Mouse (Mus musculus): ENCODE measurements at regions not wholly inside any gene's neighbourhood (a gene's known extent, or its start where the extent isn't known, plus 50 kb on each side); places are given as distances from the start of the nearest gene placed in this dataset.

DNA sequence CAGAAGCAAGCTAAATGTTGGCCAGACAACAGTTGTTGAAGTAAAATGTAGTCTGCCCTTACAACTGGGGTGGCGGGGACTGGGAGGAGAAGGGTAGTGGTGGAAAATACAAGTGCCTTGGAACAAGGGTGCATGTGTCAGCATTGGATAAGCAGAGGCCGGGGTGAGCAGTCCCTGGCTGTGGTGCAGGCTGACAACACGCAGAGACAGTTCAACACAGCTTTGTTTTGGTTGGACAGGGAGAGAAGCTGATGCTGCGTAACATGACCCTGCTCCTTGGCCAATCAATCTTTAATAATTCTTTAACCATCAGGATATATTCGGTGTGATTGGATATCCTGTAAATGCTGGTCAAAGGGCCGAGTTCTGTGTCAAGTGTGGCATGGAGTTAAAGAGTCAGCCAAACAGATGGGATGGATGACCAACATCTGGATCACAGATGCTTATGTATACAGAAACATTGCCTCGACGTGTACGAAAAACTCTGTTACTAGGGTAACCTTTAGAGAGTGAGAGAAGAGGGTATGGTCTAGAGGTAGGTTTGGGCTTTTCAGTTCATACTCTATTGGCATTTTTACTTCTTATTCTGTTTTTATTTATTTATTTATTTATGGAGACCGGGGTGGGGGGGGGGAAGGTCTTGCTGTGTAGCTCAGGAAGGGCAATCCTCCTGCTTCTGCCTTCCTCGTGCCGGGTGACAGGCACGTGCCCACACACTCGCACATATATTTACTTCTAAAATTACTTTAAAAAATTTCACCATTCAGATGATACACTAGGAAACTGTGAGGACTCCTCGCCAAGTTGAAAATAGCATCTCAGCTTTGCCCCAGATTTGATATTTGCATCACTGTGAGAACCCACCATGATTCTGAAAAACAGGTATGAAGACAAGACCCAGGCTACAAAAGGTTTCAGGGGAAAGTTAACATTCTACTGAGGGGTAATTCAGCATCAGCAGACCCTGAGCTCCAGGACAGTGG, 60.2 kb upstream of the Ptgfrn start:
- no peak for TF ChIP-seq CTCF (IDR thresholded peaks at IDR 0.05; ENCODE audit: borderline replicate concordance, control insufficient read depth, extremely low read depth, insufficient read depth, low read length, poor library complexity)
- TF ChIP-seq POLR2A (IDR thresholded peaks at IDR 0.05; ENCODE audit: control insufficient read depth, extremely low read depth, insufficient read depth, low read length, poor library complexity) = no peak
